Mouse (Mus musculus) E14TG2a.4 (cell line): ENCODE measurements around the gene Csrp1.

Experiments used
- CTCF ChIP-seq: conservative IDR thresholded peaks from 2 replicates; pipeline ENCODE4 v1.5.1; 2014; ENCODE audit warnings: low read length
- POU5F1 ChIP-seq: IDR thresholded peaks from 2 replicates; pipeline ENCODE4 v1.6.1; 2014; ENCODE audit warnings: low read length, borderline replicate concordance

DNA sequence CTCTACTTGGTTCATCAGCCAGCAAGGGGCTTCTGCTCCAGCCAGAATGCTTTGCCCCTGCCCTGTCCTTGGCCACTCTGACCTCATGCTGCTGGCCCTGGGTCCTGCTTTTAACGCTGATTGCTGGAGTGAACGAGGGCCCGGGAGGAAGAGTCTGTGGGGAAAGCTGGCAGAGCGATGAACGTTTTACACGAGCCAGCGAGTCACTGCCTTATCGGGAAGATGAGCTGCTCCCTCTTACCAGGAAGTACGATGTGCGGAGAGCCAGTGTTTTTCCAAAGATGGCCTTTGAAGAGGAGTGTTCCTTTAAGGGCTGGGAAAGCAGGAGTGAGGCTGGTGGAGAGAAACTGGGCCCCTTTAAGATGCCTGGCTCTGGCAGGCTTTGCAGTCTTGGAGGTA, 28.4 kb upstream of the Csrp1 start:
- TF ChIP-seq CTCF (no peak), POU5F1 (no peak)
